Mouse (Mus musculus) cerebellum, adult (tissue): Measurements from ENCODE around the gene Adipoq.
"Not testable (repeated sequence)": the region's sequence is repeated elsewhere in the genome, so short reads cannot be mapped to it uniquely, and the experiment has no call there.

ENCODE experiments used
- ATAC-seq: cut with Nextera tagmentation; 2 replicates; pipeline ENCODE4 v1.9.2; 2017; ENCODE audit warnings: mild to moderate bottlenecking, moderate library complexity, mixed read lengths; ENCODE audit not compliant: insufficient number of reproducible peaks, low FRiP score, low TSS enrichment

Gene Adipoq

DNA sequence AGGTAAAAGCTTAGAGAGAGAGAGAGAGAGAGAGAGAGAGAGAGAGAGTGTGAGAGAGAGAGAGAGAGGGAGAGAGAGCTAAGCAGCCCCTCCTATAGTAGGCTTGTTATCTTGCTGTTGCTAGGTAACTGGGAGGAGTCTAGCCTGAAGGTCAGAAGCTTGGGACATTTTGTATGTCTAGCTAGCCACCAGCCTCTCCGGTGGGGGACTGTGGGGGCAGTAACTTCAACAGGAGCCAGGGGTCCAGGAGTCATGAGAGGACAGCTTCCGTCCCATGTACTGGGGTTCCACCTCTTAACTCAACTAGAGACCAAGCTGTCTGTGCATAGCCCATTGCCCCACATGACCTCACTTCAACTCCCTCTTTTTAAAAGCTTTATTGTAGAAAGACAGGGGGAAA is 12.6 kb downstream of the Adipoq start:
- ATAC-seq: no peak

- no peak for ATAC-seq
Measured at GRCm38 (mm10) chr16:23159749-23160148, 13.4 kb downstream of the Adipoq start.

DNA sequence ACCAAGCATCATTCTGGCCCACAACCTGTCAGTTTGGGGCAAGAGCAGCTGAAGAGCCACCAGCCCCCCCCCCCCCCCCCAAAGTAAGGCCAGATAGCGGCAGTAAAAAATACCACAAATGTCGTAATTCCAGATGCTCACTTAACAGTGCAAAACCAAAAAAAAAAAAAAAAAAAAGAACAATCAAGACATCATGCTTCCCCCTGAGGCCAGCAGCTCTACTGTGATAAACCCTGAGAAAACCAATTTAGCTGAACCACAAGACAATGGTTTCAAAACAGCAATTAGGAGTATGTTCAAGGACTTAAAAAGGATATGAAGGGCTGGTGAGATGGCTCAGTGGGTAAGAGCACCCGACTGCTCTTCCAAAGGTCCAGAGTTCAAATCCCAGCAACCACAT is 15.8 kb downstream of the Adipoq start:
- no peak for ATAC-seq

DNA sequence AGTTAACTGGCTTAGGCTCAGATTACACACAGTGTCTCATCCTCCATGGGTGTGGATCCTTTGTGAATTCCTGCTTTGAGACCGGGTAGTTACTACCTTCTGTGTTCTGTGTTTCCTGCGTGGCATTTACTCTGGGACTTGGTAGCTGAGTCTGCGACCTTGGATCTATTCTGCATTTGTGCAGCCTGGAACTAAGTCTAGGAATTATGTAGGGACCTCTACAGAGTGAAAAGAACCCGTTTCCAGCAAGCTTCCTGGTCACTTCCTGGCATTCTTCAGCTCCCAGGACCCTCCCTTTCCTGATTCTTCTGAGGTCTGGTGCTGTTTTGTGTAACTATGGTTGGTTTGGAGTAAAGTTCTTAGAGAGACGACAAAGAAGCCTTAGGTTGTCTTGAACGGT is 18.1 kb downstream of the Adipoq start:
- ATAC-seq: no peak

DNA sequence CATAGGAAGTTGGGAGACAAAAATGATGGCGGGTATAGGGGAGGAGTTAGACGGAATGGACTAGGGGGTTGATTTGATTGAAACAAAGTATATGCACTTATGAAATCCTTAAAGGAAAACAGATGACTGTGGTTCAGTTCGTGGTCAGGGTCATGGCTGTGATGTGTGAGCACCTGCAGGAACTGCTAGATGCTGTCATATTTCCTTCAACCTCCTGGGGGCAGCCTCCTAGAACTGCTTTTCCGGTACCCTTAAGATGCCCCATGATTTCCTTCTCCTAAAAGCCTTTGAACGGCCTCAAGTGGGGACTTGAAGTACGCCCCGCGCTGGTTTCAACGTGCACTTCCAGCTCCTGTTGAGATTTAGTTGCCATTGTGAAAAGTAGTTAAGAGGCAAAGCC is 19.1 kb downstream of the Adipoq start:
- no peak for ATAC-seq

- no peak for ATAC-seq
Measured at GRCm38 (mm10) chr16:23166646-23167045, 20.3 kb downstream of the Adipoq start.

DNA sequence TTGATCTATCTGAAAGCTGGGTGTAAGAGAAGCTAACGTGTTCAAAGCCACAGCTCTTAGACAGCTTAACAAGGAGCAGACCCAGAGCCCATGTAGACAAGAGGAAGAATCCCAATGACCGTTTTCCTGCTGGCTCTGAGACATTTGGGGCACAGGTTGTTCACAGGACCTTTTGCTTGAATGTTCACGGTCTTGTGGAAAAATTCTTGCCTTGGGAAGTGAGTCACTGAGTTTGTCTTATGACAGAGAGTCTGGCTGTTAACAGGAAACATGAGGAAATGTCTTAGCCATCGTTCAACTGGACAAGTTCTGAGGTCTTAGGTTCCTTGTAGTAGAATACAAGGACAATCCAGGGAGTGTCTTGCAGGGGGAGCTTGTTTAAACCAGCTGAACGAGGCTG is 20.7 kb downstream of the Adipoq start:
- no peak for ATAC-seq

GRCm38 (mm10) chr16:23170813-23171212 is 24.5 kb downstream of the Adipoq start:
- ATAC-seq: no peak

- ATAC-seq: no peak
Measured at GRCm38 (mm10) chr16:23173904-23174303, 27.6 kb downstream of the Adipoq start.

DNA sequence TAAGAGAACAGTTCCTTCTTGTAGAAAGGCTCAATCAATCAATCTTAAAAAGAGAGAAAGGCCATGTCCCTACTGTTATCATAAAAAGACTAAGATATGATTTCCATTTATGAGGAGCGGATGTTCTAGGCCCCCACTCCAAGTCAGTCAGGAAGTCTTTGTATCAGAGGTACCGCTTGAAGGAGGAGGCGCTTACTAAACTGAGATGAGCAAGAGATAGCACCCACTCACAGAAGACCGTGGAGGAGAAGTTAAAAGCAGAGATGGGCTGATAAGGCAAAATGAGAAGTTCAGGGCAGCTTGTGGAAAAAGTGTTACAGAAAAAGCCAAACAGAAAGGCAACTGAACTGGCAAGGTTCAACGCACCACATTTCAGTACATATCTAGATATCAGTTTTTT is 28.5 kb downstream of the Adipoq start:
- ATAC-seq: no peak

DNA sequence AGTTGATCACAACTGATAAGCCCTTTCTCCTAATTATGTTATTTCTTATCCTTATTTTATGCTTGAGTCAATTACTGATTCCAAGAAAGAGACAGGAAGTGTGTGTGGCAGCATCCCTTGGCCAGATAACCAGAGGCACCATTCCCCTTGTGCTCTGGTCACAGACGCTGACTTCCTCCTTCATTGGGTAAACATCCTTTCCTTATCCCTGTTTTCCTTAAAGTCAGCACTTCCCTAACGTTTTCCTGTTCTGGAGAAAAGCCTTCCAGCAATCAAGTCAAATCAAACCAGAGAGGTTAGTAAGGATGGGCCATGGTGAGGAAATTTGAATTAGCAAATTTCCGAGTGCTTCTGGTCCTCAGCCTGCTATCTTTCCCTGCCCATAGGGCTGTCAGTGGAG is 29.6 kb downstream of the Adipoq start:
- no peak for ATAC-seq

GRCm38 (mm10) chr16:23177856-23178255 is 31.5 kb downstream of the Adipoq start:
- ATAC-seq: no peak

GRCm38 (mm10) chr16:23178796-23179195 is 32.5 kb downstream of the Adipoq start:
- no peak for ATAC-seq

- ATAC-seq: not testable (repeated sequence)
Measured at GRCm38 (mm10) chr16:23179436-23179835, 33.1 kb downstream of the Adipoq start.

GRCm38 (mm10) chr16:23181054-23181453 is 34.7 kb downstream of the Adipoq start:
- no peak for ATAC-seq

GRCm38 (mm10) chr16:23181487-23181886 is 35.2 kb downstream of the Adipoq start:
- no peak for ATAC-seq

DNA sequence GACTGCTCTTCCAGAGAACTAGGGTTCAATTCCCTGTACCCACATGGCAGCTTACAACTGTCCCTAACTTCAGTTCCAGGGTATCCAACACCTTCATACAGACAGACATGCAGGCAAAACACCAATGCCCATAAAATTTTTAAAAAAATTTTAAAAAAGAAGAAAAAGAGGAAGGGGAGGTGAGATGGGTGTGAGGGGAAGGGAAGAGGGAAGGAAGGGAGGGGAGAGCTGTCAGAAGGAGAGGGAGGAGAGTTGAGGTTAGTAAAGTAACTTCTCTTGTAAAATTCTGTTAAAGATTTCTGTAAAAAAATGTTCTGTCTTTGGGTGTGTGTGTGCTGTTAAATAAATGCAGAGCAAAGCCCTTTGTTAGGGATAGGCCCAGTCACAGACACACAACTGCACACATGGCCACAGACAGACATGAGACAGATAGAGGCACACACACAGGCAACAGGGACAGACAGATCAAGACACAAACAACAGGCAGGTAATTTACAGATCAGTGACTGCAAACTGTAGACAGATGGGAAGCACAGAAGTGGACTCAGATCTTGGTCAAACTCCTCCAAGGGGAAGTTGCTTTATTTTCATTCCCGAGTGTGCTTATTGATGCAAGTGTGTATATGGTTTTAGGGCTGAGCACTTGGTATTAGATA is 35.7 kb downstream of the Adipoq start:
- no peak for ATAC-seq

DNA sequence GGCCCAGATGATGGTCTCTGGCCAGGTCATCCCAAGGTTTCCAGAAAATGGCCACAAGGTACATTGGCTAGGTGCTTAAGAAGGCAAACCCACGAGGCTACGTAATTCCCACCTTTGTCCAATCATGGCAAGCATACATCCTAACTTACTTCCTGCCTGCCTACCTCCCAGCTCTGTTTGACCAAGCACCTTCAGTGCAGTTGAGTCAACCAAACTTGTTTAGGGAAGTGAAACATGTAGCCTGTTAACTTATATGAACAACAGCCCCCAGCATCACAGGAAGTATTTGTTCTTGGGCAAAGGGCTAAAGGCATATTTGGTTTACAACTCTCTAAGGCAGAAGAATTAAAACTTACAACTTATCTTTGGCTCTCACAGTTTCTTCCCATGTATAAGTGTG is 39.5 kb downstream of the Adipoq start:
- ATAC-seq: no peak

- no peak for ATAC-seq
Measured at GRCm38 (mm10) chr16:23186418-23186817, 40.1 kb downstream of the Adipoq start.

GRCm38 (mm10) chr16:23187983-23188382 is 41.6 kb downstream of the Adipoq start:
- ATAC-seq: no peak

DNA sequence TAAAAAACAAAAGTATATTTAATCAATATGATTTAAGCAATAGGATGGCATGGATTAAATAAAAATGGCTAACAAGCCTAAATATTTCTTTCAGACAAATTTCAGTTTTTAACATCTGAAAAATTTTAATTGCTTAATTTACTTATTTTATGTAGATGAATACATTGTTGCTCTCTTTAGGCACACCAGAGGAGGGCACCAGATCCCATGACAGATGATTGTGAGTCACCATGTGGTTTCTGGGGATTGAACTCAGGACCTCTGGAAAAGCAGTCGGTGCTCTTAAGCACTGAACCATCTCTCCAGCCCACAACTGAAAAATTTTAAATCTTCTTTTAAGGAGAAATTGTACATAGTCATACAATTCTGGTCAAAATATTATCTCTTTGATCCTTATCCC is 43.3 kb downstream of the Adipoq start:
- ATAC-seq: no peak

GRCm38 (mm10) chr16:23191560-23192242 is 45.4 kb downstream of the Adipoq start:
- no peak for ATAC-seq
